Mouse (Mus musculus) frontal cortex, postnatal 25 days (tissue): Measurements from ENCODE around the gene Ncam1.

Experiments
- DNase-seq, 2 experiments: peaks; one replicate each; pipeline ENCODE4 v3.0.0; 2022; ENCODE audit warnings: low spot score in 2 of 2

The Ncam1 gene

GRCm38 (mm10) chr9:49798806-49799205 is at the start of gene Ncam1:
Gene Ncam1 (minus strand): TSS chr9:49798925.
- DNase-seq, result peak; percentile 96 to 98

DNA sequence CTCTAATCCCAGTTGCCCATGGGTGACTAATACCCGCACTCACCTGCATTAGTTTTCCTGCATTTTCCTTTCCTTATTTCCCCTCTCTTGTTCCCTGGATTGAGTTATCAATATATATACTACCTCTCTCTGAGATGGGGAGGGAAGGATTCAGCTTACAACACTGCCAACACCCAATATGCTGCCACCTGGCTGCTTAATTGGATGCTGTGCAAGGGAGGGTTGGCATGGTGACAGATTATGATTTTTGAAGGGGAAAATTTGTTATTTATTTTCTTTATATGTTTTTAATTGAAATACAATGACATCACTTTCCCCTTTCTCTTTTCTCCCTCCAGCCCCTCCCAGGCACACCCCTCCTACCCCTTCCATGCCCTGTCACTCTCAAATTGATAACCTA is 35.3 kb upstream of the Ncam1 start:
- DNase-seq, result no peak

DNA sequence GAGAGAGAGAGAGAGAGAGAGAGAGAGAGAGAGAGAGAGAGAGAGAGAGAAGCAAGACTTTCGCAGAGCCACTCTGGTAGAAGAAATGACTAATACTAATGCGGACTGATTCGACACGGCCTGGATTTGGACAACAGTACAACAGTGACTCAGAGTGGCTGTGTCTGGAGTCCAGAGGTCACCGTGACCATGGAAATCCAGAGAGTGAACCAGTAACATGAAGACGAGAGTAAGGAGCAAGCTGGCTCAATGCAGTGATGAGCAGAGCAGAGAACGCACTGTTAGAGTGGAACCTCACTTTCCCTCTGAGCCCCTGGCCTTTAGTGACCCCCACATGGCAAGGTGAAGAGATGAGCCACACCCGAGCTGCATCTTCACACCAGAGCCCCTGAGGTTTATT is 28.9 kb upstream of the Ncam1 start:
- DNase-seq, result no peak

GRCm38 (mm10) chr9:49816115-49816650 is 17.5 kb upstream of the Ncam1 start:
- no peak for DNase-seq

DNA sequence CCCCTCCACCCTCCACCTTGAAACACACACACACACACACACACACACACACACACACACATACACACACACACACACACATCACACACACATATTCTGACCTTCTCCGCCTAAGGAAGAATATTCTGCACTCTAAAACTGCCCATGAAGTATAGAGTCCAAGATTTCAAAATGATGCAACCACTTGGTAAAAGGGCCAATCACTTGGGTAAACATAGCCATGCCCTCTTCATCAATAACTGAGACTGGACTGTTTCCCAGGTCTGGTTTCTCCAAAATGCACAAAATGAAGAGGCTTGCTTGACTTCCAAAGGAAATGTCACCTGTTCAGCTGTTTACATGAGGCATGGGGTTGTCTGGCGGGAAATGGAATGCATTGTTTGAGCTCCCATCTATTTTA is 15.7 kb upstream of the Ncam1 start:
- DNase-seq, result no peak

GRCm38 (mm10) chr9:49803222-49803621 is 4.5 kb upstream of the Ncam1 start:
- DNase-seq, result no peak

DNA sequence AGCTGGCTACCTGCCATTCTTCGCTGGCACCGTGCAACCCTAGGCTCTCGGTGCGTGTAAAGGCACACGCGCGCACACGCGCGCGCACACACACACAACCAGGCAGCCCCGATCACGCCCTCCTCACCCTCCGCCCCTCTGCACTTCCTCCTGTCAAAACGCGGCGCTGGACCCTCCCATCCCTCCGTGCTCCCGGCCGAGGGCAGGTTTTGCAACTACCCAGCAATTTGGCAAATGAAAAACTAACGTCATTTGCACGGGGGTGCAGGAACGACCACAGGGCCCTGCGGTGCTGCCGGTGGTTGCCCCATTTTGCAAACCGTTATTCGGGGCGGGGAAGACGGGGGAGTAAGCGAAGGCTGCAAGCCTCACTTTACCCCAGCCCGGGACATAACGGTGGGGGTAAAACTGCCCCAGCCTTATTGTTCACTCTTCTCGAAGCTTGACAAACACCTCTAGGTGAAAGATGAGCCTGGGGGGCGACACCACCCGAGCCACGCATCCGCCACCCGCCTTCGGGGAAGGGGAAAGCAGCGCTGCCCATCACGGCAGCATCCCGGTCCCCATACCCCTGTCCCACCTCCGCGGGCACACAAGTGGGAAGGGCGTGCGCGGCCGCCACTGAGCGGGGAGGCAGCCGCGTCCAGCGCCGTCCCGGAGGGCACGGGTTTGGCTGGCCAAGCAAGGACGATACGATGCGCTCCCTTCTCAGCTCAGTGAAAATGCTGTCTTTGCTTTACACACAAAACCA is 729 bp downstream of the Ncam1 start:
- peak; percentile 45 to 55 for DNase-seq

DNA sequence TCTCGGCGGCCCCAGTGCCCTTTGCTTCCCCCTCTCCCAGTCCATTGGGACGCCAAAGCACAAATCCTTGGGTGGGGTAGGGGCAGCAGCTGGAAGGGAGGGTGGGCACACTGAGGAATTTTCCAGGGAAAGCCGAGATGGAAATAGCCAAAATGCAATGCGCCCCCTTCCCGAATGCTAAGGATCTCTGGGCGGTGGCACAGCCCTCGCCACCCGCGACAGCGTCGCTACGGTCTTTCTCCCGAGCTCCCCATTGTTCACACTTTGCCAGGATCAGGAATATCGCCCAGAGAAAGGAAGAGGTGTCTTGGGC is 1.3 kb downstream of the Ncam1 start:
- DNase-seq, result no peak

DNA sequence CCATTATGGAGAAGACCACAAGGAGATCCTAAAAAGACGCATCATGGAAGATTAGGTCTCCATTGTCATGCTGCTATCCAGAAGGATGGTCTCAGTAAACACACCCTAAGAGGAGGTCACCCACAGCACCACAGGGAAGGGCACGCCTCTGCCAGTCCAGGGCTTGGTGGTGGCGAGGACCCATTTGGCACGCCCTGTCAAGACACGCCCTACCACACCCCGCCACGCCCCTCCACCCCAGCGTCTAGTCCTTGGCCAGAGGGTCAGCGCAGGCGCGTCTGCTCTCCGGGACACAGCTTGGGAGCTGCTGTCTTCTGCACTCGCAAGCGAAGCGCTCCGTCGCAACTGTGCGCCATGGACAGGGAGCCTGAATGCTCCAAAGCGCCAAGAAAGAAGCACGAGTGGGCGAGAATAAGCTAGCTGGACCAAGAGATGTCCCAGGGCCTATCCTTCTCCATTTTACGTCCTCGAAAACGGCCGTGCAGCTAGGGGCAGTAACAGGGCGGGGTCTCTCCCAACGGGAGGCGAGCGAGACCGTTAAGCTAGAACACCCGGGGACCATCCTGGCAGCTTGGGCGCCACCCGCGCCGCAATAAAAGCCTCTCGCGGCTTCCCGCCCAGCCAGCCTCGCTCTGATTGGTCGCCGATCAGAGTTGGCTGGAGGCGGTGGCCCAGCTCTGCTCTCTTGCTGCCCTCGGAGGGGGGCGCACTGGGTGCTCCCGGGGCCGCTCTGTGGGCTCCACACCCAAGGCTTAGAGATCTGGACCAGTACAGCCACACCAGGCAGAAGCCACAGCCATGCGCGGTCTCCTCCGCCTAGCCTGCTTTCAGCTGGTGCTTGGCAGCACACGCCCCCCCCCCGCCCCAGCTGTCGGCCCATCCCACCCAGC is 1.9 kb downstream of the Ncam1 start:
- peak; percentile 71 to 72 for DNase-seq

DNA sequence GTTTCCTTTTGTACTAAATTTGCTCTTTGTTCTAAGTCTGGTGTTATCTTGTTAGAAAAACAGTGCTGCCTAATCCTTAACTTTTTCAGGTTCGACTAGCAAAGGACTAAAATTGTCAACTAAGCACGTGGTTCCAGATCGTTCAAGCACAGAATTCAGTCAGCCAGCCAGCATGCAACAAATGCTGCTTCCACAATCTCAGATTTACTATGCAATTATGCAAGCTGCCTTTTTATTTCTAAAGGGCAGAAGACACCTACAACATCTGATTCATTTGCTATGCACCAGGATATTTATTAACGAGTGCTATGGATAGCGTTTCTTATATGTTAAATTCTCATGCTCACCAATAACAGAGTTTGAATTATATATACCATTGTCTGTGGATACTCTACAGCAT is 2.8 kb downstream of the Ncam1 start:
- DNase-seq, result no peak

DNA sequence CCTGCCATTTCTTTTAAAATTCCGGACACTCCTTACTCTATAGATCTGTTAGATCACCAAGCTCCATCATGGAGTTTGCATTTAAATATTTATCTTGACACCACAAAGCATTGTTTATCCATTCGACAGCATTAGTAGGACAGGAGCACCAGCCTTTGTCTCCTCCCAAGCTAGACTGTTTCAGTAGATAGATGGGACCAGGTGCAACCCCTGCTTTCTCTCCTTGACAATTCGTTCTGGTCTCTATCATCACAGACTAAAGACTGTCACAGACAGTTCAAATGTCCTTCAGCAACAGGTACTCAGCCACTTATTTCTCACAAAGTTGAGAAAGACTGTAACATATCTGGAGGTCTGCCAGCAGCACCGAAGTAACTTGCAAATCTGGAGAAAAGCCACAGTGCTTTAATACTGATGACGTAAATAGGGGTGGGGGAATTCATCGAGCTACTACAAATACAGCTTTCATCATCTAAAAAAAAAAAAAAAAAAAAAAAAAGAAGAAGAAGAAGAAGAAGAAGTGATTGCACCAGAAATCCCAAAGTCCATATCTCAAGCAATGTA is 4.7 kb downstream of the Ncam1 start:
- DNase-seq, result no peak

- no peak for DNase-seq
Measured at GRCm38 (mm10) chr9:49793241-49793640, 5.5 kb downstream of the Ncam1 start.

- DNase-seq, result no peak
Measured at GRCm38 (mm10) chr9:49792646-49793045, 6.1 kb downstream of the Ncam1 start.

GRCm38 (mm10) chr9:49781016-49781772 is 17.5 kb downstream of the Ncam1 start:
- no peak for DNase-seq

DNA sequence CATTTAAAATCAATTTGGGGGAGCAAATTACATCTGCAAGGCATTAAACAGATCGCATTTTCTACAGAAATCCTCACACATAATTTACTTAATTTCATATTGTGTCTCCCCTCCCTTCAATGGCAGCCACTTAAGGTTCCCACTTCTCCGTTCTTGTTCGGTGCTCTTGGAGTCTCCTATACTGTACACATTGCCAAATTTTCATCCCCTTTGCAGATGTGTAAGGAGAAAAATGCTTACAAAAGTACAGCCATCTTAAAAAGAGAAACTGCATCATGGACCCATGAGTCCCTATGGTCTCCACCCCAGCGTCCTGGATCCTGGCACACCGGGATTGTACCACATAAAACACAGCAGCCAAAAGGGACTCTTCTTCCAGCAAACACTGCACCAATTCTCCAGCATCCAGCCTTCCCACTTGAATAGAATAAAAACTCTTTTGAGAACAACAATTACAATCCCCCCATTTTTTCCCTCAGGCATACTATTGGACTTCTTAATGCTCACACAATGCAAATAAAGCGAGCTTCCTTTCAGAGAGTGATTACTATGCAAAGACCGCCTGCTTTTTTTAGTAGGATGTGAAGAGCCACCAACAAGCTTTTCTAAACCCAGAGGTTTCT is 21.6 kb downstream of the Ncam1 start:
- DNase-seq, result no peak

- DNase-seq, result no peak
Measured at GRCm38 (mm10) chr9:49766634-49767033, 32.1 kb downstream of the Ncam1 start.

- no peak for DNase-seq
Measured at GRCm38 (mm10) chr9:49760571-49760970, 38.2 kb downstream of the Ncam1 start.

- DNase-seq, result no peak
Measured at GRCm38 (mm10) chr9:49758436-49758835, 40.3 kb downstream of the Ncam1 start.

GRCm38 (mm10) chr9:49757986-49758385 is 40.7 kb downstream of the Ncam1 start:
- no peak for DNase-seq

GRCm38 (mm10) chr9:49757582-49757981 is 41.1 kb downstream of the Ncam1 start:
- no peak for DNase-seq

GRCm38 (mm10) chr9:49756725-49757124 is 42.0 kb downstream of the Ncam1 start:
- DNase-seq, result no peak
